Mouse (Mus musculus): ENCODE measurements around the gene Rad50. TPM values are rescaled to one million over a fixed set of nuclear protein-coding genes. Genes with fewer than 3 reads are reported as not detected.
A peak's percentile ranks its signal among the peaks of the same experiment; 100 is the strongest.

The Rad50 gene
- polyA plus RNA-seq, 1 experiment from 2014 or later: 20.7 TPM

DNA sequence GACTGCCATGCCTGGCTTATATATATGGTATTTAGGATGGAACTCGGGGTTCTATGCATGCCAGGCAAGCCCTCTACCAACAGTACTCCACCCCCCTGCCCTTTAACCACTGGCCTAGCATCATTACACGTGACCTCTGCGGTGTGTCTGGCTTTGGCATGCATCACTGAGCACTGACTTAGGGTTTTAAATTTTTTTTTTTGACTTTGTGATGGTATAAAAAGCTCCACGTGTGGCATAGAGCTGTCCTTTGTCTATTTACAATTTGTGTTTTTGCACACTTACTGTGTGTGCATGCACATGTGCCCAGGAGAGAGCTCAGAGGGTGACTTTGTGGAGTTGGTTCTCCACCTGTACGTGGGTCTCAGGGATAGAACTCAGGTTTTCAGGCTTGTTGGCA, 63.1 kb downstream of the Rad50 start:
- no peaks in the 10 kb centered on the region for H3K9me3 ChIP-seq (ENCODE audit: control insufficient read depth, low read length)
- H3K9ac ChIP-seq (ENCODE audit: low read length): no peak overlapping the region
- no peak for ATAC-seq (ENCODE audit: low FRiP score)
- WGBS: 77% methylated on average over 5 of the region's 5 CpGs
- no peak overlapping the region for H3K27ac ChIP-seq (ENCODE audit: low read depth, low read length)
- H3K36me3 ChIP-seq (ENCODE audit: control insufficient read depth, insufficient read depth, low read length): no peaks in the 10 kb centered on the region
- no peaks in the 10 kb centered on the region for H3K4me1 ChIP-seq (ENCODE audit: control insufficient read depth, insufficient read depth, low read length)
- no peaks in the 10 kb centered on the region for H3K27me3 ChIP-seq (ENCODE audit: control insufficient read depth, insufficient read depth, low read length)
- no peak for DNase-seq (ENCODE audit: low spot score, missing footprints)
- no peak overlapping the region for H3K4me3 ChIP-seq (ENCODE audit: low read depth, low read length)
- H3K4me2 ChIP-seq: no peak overlapping the region

DNA sequence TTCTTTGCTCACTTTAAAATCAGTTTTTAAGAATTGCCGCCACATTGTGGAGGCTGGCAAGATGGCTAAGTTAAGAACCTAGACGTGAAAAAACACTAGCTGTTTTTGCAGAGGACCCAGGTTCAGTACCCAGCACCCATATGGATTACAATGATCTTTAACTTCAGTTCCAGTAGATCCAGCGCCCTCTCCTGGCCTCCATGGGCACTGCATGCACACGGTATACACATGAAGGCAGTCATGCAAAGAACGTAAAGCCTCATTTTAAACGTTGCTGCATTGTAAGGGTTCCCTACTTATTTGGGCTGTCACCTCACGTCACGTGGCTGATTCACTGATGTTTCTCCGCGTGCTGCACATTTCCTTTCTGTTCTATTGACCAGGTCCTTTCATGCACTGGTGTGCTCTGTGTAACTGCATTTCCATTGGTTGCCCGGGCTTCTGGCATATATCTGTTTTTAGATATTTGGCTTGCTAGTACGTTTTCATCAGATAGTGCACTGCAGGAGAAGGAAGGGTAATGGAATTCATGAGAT, 64.3 kb downstream of the Rad50 start:
- Histone ChIP-seq H3K4me3 (ENCODE audit: low read depth, low read length) (no peak overlapping the region), H3K9me3 (ENCODE audit: control insufficient read depth, low read length) (no peaks in the 10 kb centered on the region), H3K4me2 (no peak overlapping the region), H3K27me3 (ENCODE audit: control insufficient read depth, insufficient read depth, low read length) (no peaks in the 10 kb centered on the region), H3K9ac (ENCODE audit: low read length) (no peak overlapping the region), H3K27ac (ENCODE audit: low read depth, low read length) (no peak overlapping the region), H3K4me1 (ENCODE audit: control insufficient read depth, insufficient read depth, low read length) (no peaks in the 10 kb centered on the region), H3K36me3 (ENCODE audit: control insufficient read depth, insufficient read depth, low read length) (no peaks in the 10 kb centered on the region)
- DNase-seq (ENCODE audit: low spot score, missing footprints): no peak
- WGBS: 81% methylated on average over 12 of the region's 12 CpGs
- no peak for ATAC-seq (ENCODE audit: low FRiP score)

DNA sequence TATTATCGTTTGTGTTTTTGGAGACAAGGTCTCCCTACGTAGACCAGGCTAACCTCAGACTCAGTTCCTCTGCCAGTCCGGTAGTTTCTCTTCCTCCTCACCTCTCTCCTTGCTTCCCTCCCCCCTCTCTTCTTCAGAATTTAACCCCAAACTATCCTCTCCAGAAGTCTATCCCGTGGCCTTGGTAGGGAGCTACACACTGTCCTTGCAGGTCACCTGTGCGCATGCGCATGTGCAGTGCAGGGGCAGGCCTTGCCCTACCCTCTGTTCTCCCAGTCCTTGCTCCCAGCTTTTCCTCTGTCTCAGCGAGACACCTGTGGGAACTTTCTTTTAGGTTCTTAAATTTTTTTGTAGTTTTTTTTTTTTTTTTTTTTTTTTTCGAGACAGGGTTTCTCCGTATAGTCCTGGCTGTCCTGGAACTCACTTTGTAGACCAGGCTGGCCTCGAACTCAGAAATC, 69.3 kb downstream of the Rad50 start:
- no peak overlapping the region for H3K9ac ChIP-seq (ENCODE audit: low read length)
- ATAC-seq (ENCODE audit: low FRiP score): no peak
- H3K4me1 ChIP-seq (ENCODE audit: control insufficient read depth, insufficient read depth, low read length): peaks cover 4% of the 10 kb centered on the region
- no peak overlapping the region for H3K4me2 ChIP-seq
- 84% methylated on average over 10 of the region's 10 CpGs for WGBS
- DNase-seq (ENCODE audit: low spot score, missing footprints): no peak
- H3K4me3 ChIP-seq (ENCODE audit: low read depth, low read length): no peak overlapping the region
- peaks cover 19% of the 10 kb centered on the region for H3K27me3 ChIP-seq (ENCODE audit: control insufficient read depth, insufficient read depth, low read length)
- no peaks in the 10 kb centered on the region for H3K9me3 ChIP-seq (ENCODE audit: control insufficient read depth, low read length)
- H3K27ac ChIP-seq (ENCODE audit: low read depth, low read length): no peak overlapping the region
- no peaks in the 10 kb centered on the region for H3K36me3 ChIP-seq (ENCODE audit: control insufficient read depth, insufficient read depth, low read length)

DNA sequence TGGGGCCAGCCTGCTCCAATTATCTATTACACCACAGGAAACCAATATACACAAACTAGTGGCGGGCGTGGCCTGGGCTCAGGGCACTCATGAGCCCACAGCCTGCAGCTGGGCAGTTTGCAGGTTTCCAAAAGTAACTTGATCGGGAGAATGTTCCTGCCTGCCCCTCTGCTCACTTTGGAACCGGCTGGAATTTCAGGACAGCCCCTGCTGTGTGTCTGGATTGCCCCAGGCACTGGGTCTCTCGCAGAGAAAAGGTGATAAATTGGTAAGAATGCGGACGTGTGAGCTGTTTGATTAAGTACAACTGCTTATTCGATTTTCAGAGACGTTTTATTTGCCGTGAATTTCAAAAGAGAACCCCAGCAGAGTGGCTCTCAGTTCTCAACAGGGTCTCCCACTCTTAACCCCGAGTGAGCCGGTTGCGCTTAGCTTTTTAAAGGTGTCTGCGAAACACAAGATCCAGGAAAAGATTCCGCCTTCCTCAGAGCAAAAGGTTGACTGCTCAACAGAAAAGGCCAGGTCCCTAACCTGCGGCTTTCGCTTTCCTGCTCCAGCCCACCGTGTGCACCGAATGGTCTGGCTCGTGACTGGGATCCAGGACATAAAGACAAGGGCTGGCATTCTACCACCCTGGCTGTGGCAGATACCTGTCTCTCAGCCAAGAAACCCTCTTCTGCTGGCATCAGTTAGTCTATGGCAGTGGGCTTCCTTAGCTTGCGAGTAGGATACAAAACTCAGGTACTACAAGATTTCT, 69.9 kb downstream of the Rad50 start:
- H3K4me2 ChIP-seq: no peak overlapping the region
- no peak overlapping the region for H3K4me3 ChIP-seq (ENCODE audit: low read depth, low read length)
- WGBS: 25% methylated on average over 21 of the region's 21 CpGs
- no peak overlapping the region for H3K27ac ChIP-seq (ENCODE audit: low read depth, low read length)
- H3K36me3 ChIP-seq (ENCODE audit: control insufficient read depth, insufficient read depth, low read length): no peaks in the 10 kb centered on the region
- peaks cover 4% of the 10 kb centered on the region for H3K4me1 ChIP-seq (ENCODE audit: control insufficient read depth, insufficient read depth, low read length)
- no peaks in the 10 kb centered on the region for H3K9me3 ChIP-seq (ENCODE audit: control insufficient read depth, low read length)
- peaks cover 19% of the 10 kb centered on the region for H3K27me3 ChIP-seq (ENCODE audit: control insufficient read depth, insufficient read depth, low read length)
- ATAC-seq (ENCODE audit: low FRiP score) (no peak), DNase-seq (ENCODE audit: low spot score, missing footprints) (peak; percentile 91)
- no peak overlapping the region for H3K9ac ChIP-seq (ENCODE audit: low read length)

DNA sequence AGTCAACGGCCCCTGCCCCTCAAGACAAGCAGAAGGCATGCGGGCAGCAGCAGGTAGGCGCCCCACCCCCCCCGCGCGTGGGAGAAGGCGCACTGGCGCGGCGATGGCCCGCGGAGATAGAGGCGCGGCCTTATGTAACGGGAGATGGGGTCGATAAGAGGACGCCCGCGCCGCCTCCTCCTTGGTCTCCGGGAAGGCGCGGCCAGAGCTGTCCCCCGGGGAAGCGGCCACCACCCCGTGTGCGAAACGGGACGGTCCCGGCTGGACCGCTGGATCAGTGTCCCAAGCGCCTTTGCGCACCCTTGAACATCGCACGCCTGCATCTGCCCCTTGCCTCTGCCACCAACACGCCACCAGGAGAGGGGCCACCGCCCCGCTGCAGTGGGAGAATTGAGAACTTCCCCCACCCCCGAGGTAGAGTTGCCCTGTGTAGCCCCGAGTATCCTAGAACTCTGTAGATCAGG, 70.9 kb downstream of the Rad50 start:
- 2% methylated on average over 40 of the region's 40 CpGs for WGBS
- Histone ChIP-seq H3K9me3 (ENCODE audit: control insufficient read depth, low read length) (no peaks in the 10 kb centered on the region), H3K36me3 (ENCODE audit: control insufficient read depth, insufficient read depth, low read length) (no peaks in the 10 kb centered on the region), H3K27ac (ENCODE audit: low read depth, low read length) (no peak overlapping the region), H3K4me2 (peak overlapping the region; percentile 65), H3K4me3 (ENCODE audit: low read depth, low read length) (peak overlapping the region; percentile 28), H3K9ac (ENCODE audit: low read length) (peak overlapping the region; percentile 11; the same call in 1 of the 2 replicates), H3K27me3 (ENCODE audit: control insufficient read depth, insufficient read depth, low read length) (peaks cover 19% of the 10 kb centered on the region), H3K4me1 (ENCODE audit: control insufficient read depth, insufficient read depth, low read length) (peaks cover 4% of the 10 kb centered on the region)
- peak; percentile 88 for DNase-seq (ENCODE audit: low spot score, missing footprints)
- no peak for ATAC-seq (ENCODE audit: low FRiP score)

DNA sequence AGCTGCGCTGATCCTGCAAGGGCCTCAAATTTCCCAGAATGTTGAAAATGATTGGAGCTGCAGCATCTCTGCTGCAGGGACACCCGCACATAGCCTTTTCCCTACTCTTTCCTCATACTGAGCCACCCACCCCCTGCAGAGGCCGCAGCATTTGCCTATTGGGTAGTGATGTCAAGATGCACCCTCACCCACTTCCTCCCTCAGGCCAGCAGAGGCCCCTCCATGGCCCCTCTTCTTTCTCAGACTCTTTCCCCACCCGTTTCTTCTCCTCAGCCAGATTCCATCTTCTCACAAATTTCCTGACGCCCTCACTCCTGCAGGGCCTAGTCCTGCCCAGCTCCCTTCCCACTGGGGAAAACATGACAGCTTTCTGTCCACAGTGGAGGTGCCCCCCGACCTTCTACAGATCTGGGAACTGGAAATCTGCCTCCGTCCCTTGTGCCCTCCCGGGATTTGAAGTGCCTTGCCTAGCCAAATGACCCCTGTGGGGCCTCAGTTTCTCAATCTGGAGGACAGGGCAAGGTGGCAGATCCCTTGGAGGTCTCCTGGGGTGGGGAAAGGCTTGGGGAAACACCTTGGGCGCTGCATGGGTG, 71.4 kb downstream of the Rad50 start:
- 39% methylated on average over 9 of the region's 9 CpGs for WGBS
- peaks cover 4% of the 10 kb centered on the region for H3K4me1 ChIP-seq (ENCODE audit: control insufficient read depth, insufficient read depth, low read length)
- H3K4me2 ChIP-seq: peak overlapping the region; percentile 65
- ATAC-seq (ENCODE audit: low FRiP score) (no peak), DNase-seq (ENCODE audit: low spot score, missing footprints) (no peak)
- no peak overlapping the region for H3K27ac ChIP-seq (ENCODE audit: low read depth, low read length)
- no peaks in the 10 kb centered on the region for H3K9me3 ChIP-seq (ENCODE audit: control insufficient read depth, low read length)
- peaks cover 19% of the 10 kb centered on the region for H3K27me3 ChIP-seq (ENCODE audit: control insufficient read depth, insufficient read depth, low read length)
- H3K4me3 ChIP-seq (ENCODE audit: low read depth, low read length): peak overlapping the region; percentile 28
- no peaks in the 10 kb centered on the region for H3K36me3 ChIP-seq (ENCODE audit: control insufficient read depth, insufficient read depth, low read length)
- peak overlapping the region; percentile 11; the same call in 1 of the 2 replicates for H3K9ac ChIP-seq (ENCODE audit: low read length)

DNA sequence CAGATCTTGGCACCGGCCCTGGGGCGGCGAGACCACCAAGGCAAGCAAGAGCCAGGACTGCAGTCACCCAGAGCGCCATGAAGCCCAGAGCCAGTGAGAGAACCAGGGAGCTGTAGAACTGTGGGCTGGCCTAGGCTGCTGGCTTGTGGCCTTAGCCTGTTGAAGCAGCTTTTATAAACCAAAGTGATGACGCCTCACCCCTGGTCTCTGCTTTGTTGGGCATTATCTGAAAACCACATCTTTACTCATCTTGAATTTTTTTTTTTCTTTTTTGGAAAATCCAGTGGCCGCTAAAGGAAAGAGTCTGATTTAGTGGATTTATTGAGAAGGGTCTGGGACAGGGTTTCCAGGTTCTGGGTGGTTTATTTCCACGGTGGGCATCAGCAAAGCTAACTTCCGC, 72.6 kb downstream of the Rad50 start, which contains the start of gene Il13:
Il13 (minus strand) TSS at position 147 of the 400 bp plus-strand sequence.
- WGBS: 90% methylated on average over 8 of the region's 8 CpGs
- H3K4me3 ChIP-seq (ENCODE audit: low read depth, low read length): no peak within 1 kb of the TSS
- ATAC-seq (ENCODE audit: low FRiP score) (no peak), DNase-seq (ENCODE audit: low spot score, missing footprints) (no peak)
- peaks cover 4% of the 10 kb centered on the region for H3K4me1 ChIP-seq (ENCODE audit: control insufficient read depth, insufficient read depth, low read length)
- no peak within 1 kb of the TSS for H3K4me2 ChIP-seq
- H3K9me3 ChIP-seq (ENCODE audit: control insufficient read depth, low read length): no peaks in the 10 kb centered on the region
- no peaks in the 10 kb centered on the region for H3K36me3 ChIP-seq (ENCODE audit: control insufficient read depth, insufficient read depth, low read length)
- H3K27me3 ChIP-seq (ENCODE audit: control insufficient read depth, insufficient read depth, low read length): peaks cover 19% of the 10 kb centered on the region
- H3K9ac ChIP-seq (ENCODE audit: low read length): no peak within 1 kb of the TSS
- H3K27ac ChIP-seq (ENCODE audit: low read depth, low read length): no peak within 1 kb of the TSS

DNA sequence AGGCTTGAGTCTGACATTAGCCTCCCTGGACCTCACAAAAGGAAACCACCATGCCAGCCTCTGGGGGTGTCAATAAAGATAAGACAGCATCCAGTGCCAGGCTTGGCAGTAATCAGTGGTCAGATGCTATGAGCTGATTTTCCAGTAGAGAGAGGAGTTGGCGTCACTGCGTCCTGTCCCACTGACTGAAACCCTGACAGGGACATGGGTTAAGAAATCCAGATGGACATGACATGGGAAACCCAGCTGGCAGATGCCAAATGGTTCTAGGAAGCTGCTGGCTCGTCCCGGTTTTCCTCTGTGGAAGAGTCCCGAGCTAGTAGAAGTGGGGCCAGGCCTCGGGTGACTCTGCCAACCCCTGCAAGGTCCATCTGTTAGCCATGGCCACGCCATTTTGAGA, 73.5 kb downstream of the Rad50 start:
- Histone ChIP-seq H3K9me3 (ENCODE audit: control insufficient read depth, low read length) (no peaks in the 10 kb centered on the region), H3K4me1 (ENCODE audit: control insufficient read depth, insufficient read depth, low read length) (peaks cover 4% of the 10 kb centered on the region), H3K27me3 (ENCODE audit: control insufficient read depth, insufficient read depth, low read length) (peaks cover 19% of the 10 kb centered on the region), H3K4me3 (ENCODE audit: low read depth, low read length) (no peak overlapping the region), H3K9ac (ENCODE audit: low read length) (no peak overlapping the region), H3K27ac (ENCODE audit: low read depth, low read length) (no peak overlapping the region), H3K36me3 (ENCODE audit: control insufficient read depth, insufficient read depth, low read length) (no peaks in the 10 kb centered on the region), H3K4me2 (no peak overlapping the region)
- DNase-seq (ENCODE audit: low spot score, missing footprints) (no peak), ATAC-seq (ENCODE audit: low FRiP score) (no peak)
- 94% methylated on average over 7 of the region's 7 CpGs for WGBS

DNA sequence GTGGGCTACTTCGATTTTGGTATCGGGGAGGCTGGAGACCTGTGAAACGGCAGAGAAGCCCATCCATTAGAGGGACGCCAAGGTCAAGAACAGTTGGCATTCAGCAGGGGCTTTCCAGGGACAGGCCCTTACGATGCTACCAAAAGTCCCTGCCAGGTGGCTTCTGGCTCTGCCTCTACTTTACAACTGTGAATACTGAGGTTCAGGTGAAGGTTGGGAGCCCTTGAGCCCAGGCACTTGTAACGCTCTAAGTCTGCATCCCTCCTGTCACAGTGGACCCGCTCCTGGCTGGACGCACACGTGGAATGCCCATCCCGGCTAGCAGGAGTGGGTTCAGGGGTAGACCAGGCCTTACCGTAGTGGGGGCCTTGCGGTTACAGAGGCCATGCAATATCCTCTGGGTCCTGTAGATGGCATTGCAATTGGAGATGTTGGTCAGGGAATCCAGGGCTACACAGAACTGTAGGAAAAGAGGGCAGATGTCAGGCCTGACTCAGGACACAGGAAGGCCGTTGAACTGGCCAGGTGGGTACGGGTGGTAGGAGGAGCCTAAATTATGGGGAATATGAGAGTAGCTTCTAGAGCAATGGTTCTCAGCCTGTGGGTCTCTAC, 74.9 kb downstream of the Rad50 start:
- no peaks in the 10 kb centered on the region for H3K9me3 ChIP-seq (ENCODE audit: control insufficient read depth, low read length)
- whole genome bisulfite sequencing: 70% methylated on average over 14 of the region's 14 CpGs
- H3K36me3 ChIP-seq (ENCODE audit: control insufficient read depth, insufficient read depth, low read length): no peaks in the 10 kb centered on the region
- no peak overlapping the region for H3K4me2 ChIP-seq
- DNase-seq (ENCODE audit: low spot score, missing footprints): no peak
- peaks cover 5% of the 10 kb centered on the region for H3K4me1 ChIP-seq (ENCODE audit: control insufficient read depth, insufficient read depth, low read length)
- no peak for ATAC-seq (ENCODE audit: low FRiP score)
- peaks cover 19% of the 10 kb centered on the region for H3K27me3 ChIP-seq (ENCODE audit: control insufficient read depth, insufficient read depth, low read length)
- no peak overlapping the region for H3K27ac ChIP-seq (ENCODE audit: low read depth, low read length)
- no peak overlapping the region for H3K4me3 ChIP-seq (ENCODE audit: low read depth, low read length)
- no peak overlapping the region for H3K9ac ChIP-seq (ENCODE audit: low read length)

All from midbrain, embryonic 11.5 days (tissue).